Mouse (Mus musculus) brain, embryonic 14.5 days (tissue): ENCODE measurements at regions not wholly inside any gene's neighbourhood (a gene's known extent, or its start where the extent isn't known, plus 50 kb on each side); places are given as distances from the start of the nearest gene placed in this dataset.

Experiments used
- CTCF ChIP-seq: fragments of 200-500 bp; IDR thresholded peaks from 2 replicates; pipeline ENCODE4 v1.5.1; 2012; ENCODE audit warnings: inconsistent platforms, mild to moderate bottlenecking, moderate library complexity, borderline replicate concordance; ENCODE audit not compliant: insufficient read depth, insufficient read length; ENCODE audit errors: extremely low read depth
- POLR2A ChIP-seq: fragments of 200-500 bp; IDR thresholded peaks from 2 replicates; pipeline ENCODE4 v1.6.1; 2012; ENCODE audit warnings: mild to moderate bottlenecking, inconsistent platforms, borderline replicate concordance; ENCODE audit not compliant: poor library complexity, insufficient read depth, insufficient read length, severe bottlenecking; ENCODE audit errors: extremely low read depth

- TF ChIP-seq POLR2A (no peak), CTCF (no peak)
Observed at GRCm38 (mm10) chr9:25959082-25959481, 477.7 kb downstream of the Eepd1 start.
